Mouse (Mus musculus): Measurements from ENCODE around the gene Rpl18.

DNA sequence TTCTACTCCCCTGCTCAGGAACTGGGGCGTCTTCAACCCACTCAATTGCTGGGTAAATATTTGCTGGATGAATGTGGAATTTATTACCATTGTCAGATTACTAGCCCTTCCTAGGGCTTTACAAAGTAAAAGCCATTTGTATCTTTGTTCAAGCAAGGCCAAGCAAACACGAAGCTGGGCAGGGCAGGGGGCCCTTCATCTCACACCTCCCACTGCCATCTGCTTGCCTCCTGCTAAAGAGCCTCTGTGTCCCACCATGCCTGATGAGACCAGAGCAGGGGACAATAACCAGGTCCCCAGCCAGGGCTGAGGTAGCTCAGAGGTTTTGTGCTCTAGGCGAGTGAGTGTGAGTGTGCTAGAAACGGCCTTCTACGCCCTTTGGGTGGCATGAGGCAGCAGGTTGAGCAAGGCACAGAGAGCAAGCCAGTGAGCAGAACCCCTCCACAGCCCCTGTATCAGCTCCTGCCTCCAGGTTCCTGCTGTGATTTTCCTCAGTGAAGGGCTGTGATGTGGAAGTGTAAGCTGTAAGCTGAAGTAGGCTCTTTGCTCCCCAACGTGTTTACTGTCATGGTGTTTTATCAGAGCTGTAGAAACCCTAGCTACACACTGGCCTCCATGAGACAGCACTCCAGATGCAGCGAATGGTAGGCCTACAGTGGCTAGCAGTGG, 37.5 kb upstream of the Rpl18 start:
- TF ChIP-seq POLR2A (IDR thresholded peaks at IDR 0.05; ENCODE audit: borderline replicate concordance, low read depth, low read length), result no peak
- no peak for TF ChIP-seq CTCF (IDR thresholded peaks at IDR 0.05; ENCODE audit: low read depth, low read length)
